Mouse (Mus musculus): ENCODE data around the gene Sertad2. TPM values are rescaled to one million over a fixed set of nuclear protein-coding genes. Genes with fewer than 3 reads are reported as not detected.

Gene Sertad2
- polyA plus RNA-seq, 1 experiment: 15.5 TPM

- TF ChIP-seq CTCF (IDR thresholded peaks at IDR 0.05; ENCODE audit: borderline replicate concordance, insufficient read depth, low read depth, low read length) (no peak), POLR2A (IDR thresholded peaks at IDR 0.05; ENCODE audit: borderline replicate concordance, insufficient read depth, low read length) (no peak)
- Histone ChIP-seq H3K4me1 (ENCODE audit: control insufficient read depth, insufficient read depth, low read length) (no peaks in the 10 kb centered on the region), H3K27ac (ENCODE audit: insufficient read depth, low read length) (no peak overlapping the region), H3K27me3 (ENCODE audit: control insufficient read depth, insufficient read depth, low read length) (no peaks in the 10 kb centered on the region), H3K4me3 (replicated peaks; ENCODE audit: insufficient read depth, low read depth, low read length) (no peak overlapping the region)
- DNase-seq: no peak
- 89% methylated on average over 3 of the region's 3 CpGs for WGBS
These were observed 4.6 kb upstream of the Sertad2 start for GRCm38 (mm10) chr11:20538496-20538895.

- 48% methylated on average over 3 of the region's 3 CpGs for WGBS
- H3K27me3 ChIP-seq (ENCODE audit: control insufficient read depth, insufficient read depth, low read length): no peaks in the 10 kb centered on the region
- no peaks in the 10 kb centered on the region for H3K4me1 ChIP-seq (ENCODE audit: control insufficient read depth, insufficient read depth, low read length)
- no peak for DNase-seq
- H3K4me3 ChIP-seq (replicated peaks; ENCODE audit: insufficient read depth, low read depth, low read length): no peak overlapping the region
- no peak overlapping the region for H3K27ac ChIP-seq (ENCODE audit: insufficient read depth, low read length)
- TF ChIP-seq POLR2A (IDR thresholded peaks at IDR 0.05; ENCODE audit: borderline replicate concordance, insufficient read depth, low read length): no peak
- no peak for TF ChIP-seq CTCF (IDR thresholded peaks at IDR 0.05; ENCODE audit: borderline replicate concordance, insufficient read depth, low read depth, low read length)
These were observed 1.8 kb upstream of the Sertad2 start for GRCm38 (mm10) chr11:20541280-20541679.

- TF ChIP-seq CTCF (IDR thresholded peaks at IDR 0.05; ENCODE audit: borderline replicate concordance, insufficient read depth, low read depth, low read length) (no peak), POLR2A (IDR thresholded peaks at IDR 0.05; ENCODE audit: borderline replicate concordance, insufficient read depth, low read length) (0 out of 2 replicates have a peak, but pooled peaks have one; percentile 18)
- Histone ChIP-seq H3K27me3 (ENCODE audit: control insufficient read depth, insufficient read depth, low read length) (no peaks in the 10 kb centered on the region), H3K27ac (ENCODE audit: insufficient read depth, low read length) (peak overlapping the region; percentile 10), H3K4me3 (replicated peaks; ENCODE audit: insufficient read depth, low read depth, low read length) (peak overlapping the region; percentile 75), H3K4me1 (ENCODE audit: control insufficient read depth, insufficient read depth, low read length) (no peaks in the 10 kb centered on the region)
- DNase-seq: no peak
- WGBS: 2% methylated on average over 29 of the region's 29 CpGs
These were observed 937 bp upstream of the Sertad2 start for GRCm38 (mm10) chr11:20541995-20542637.

- Histone ChIP-seq H3K27me3 (ENCODE audit: control insufficient read depth, insufficient read depth, low read length) (no peaks in the 10 kb centered on the region), H3K4me1 (ENCODE audit: control insufficient read depth, insufficient read depth, low read length) (no peaks in the 10 kb centered on the region), H3K27ac (ENCODE audit: insufficient read depth, low read length) (peak overlapping the region; percentile 97), H3K4me3 (replicated peaks; ENCODE audit: insufficient read depth, low read depth, low read length) (peak overlapping the region; percentile 81)
- DNase-seq: peak in 1 of 2 experiments; percentile 83
- WGBS: 1% methylated on average over 51 of the region's 51 CpGs
- TF ChIP-seq POLR2A (IDR thresholded peaks at IDR 0.05; ENCODE audit: borderline replicate concordance, insufficient read depth, low read length): 0 out of 2 replicates have a peak, but pooled peaks have one; percentile 22
- TF ChIP-seq CTCF (IDR thresholded peaks at IDR 0.05; ENCODE audit: borderline replicate concordance, insufficient read depth, low read depth, low read length): no peak
These were observed 534 bp downstream of the Sertad2 start for GRCm38 (mm10) chr11:20543453-20544120.

GRCm38 (mm10) chr11:20544376-20544775 is 1.3 kb downstream of the Sertad2 start:
- no peak overlapping the region for H3K27ac ChIP-seq (ENCODE audit: insufficient read depth, low read length)
- H3K27me3 ChIP-seq (ENCODE audit: control insufficient read depth, insufficient read depth, low read length): no peaks in the 10 kb centered on the region
- peak overlapping the region; percentile 13 for H3K4me3 ChIP-seq (replicated peaks; ENCODE audit: insufficient read depth, low read depth, low read length)
- no peak for DNase-seq
- H3K4me1 ChIP-seq (ENCODE audit: control insufficient read depth, insufficient read depth, low read length): no peaks in the 10 kb centered on the region
- 70% methylated on average over 8 of the region's 8 CpGs for WGBS
- TF ChIP-seq POLR2A (IDR thresholded peaks at IDR 0.05; ENCODE audit: borderline replicate concordance, insufficient read depth, low read length): no peak
- TF ChIP-seq CTCF (IDR thresholded peaks at IDR 0.05; ENCODE audit: borderline replicate concordance, insufficient read depth, low read depth, low read length): no peak

GRCm38 (mm10) chr11:20544801-20545515 is 1.9 kb downstream of the Sertad2 start:
- WGBS: 75% methylated on average over 3 of the region's 3 CpGs
- Histone ChIP-seq H3K4me1 (ENCODE audit: control insufficient read depth, insufficient read depth, low read length) (no peaks in the 10 kb centered on the region), H3K27me3 (ENCODE audit: control insufficient read depth, insufficient read depth, low read length) (no peaks in the 10 kb centered on the region), H3K4me3 (replicated peaks; ENCODE audit: insufficient read depth, low read depth, low read length) (no peak overlapping the region), H3K27ac (ENCODE audit: insufficient read depth, low read length) (no peak overlapping the region)
- no peak for DNase-seq
- no peak for TF ChIP-seq CTCF (IDR thresholded peaks at IDR 0.05; ENCODE audit: borderline replicate concordance, insufficient read depth, low read depth, low read length)
- TF ChIP-seq POLR2A (IDR thresholded peaks at IDR 0.05; ENCODE audit: borderline replicate concordance, insufficient read depth, low read length): no peak

- H3K4me3 ChIP-seq (replicated peaks; ENCODE audit: insufficient read depth, low read depth, low read length): no peak overlapping the region
- no peaks in the 10 kb centered on the region for H3K27me3 ChIP-seq (ENCODE audit: control insufficient read depth, insufficient read depth, low read length)
- H3K27ac ChIP-seq (ENCODE audit: insufficient read depth, low read length): no peak overlapping the region
- no peaks in the 10 kb centered on the region for H3K4me1 ChIP-seq (ENCODE audit: control insufficient read depth, insufficient read depth, low read length)
- TF ChIP-seq CTCF (IDR thresholded peaks at IDR 0.05; ENCODE audit: borderline replicate concordance, insufficient read depth, low read depth, low read length): no peak
- no peak for TF ChIP-seq POLR2A (IDR thresholded peaks at IDR 0.05; ENCODE audit: borderline replicate concordance, insufficient read depth, low read length)
- DNase-seq: no peak
- 93% methylated on average over 2 of the region's 2 CpGs for WGBS
These were observed 6.4 kb downstream of the Sertad2 start for GRCm38 (mm10) chr11:20549481-20549880.

Data from cerebellum, adult 2 months (tissue).